Comparison of ENCODE assay signal across 9 mouse cellular contexts in the genomic region with DNA sequence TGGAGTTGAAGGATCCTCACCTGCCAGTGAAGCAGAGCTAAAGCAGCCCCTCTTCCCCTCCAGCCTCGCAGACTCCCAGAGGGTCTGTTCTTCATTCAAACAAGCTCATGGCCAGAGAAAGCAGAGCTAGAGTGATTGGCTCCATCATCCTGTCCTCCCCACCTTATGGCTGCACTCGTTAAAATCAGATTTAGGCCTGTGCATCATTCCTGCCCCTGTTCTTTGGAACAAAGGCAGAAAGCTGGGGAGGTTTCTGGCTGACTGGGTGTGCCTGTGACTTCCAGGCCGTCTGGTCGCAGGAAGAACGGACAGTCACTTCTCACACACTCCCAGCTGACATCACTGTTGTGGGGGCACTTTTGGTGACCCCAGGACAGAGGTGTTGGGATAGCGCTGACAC. TPM values are rescaled to one million over a fixed set of nuclear protein-coding genes. Genes with fewer than 3 reads are reported as not detected.
DNase-seq lines count a peak whose midpoint lies in the region; ATAC-seq and TF ChIP-seq lines count a peak whose summit lies in the region.
"Had no signal": no experiment of that assay in that cellular context is flagged by ENCODE, and none has a peak within 500 bp of the region (broad histone marks: within the 10 kb centered on the region; RNA-seq: fewer than 3 reads in every experiment).

No protein-coding gene starts in this region.

- peak overlapping the region; percentile 10 for H3K4me3 ChIP-seq in cerebellum, adult 2 months (replicated peaks; ENCODE audit: insufficient read depth, low read depth, low read length)
- H3K4me3 ChIP-seq in bone marrow macrophage, adult 2 months (ENCODE audit: insufficient read depth, low read length) = peak overlapping the region; percentile 81
- H3K4me3 ChIP-seq in hindbrain, embryonic 14.5 days (replicated peaks; ENCODE audit: low read length) = peak overlapping the region; percentile 75
- peak overlapping the region; percentile 56 for H3K4me3 ChIP-seq in midbrain, embryonic 11.5 days (ENCODE audit: low read depth, low read length)

- ATAC-seq in hindbrain, embryonic 14.5 days (ENCODE audit: low FRiP score) = no peak
- ATAC-seq in midbrain, embryonic 11.5 days (ENCODE audit: low FRiP score) = no peak

- no peak overlapping the region for H3K27ac ChIP-seq in cerebellum, adult 2 months (ENCODE audit: insufficient read depth, low read length)
- no peak overlapping the region for H3K27ac ChIP-seq in bone marrow macrophage, adult 2 months (ENCODE audit: insufficient read depth, low read depth, low read length)
- H3K27ac ChIP-seq in hindbrain, embryonic 14.5 days = peak overlapping the region; percentile 99
- H3K27ac ChIP-seq in midbrain, embryonic 11.5 days (ENCODE audit: low read depth, low read length) = no peak overlapping the region

- 87% methylated on average over 6 of the region's 6 CpGs for WGBS in cerebellum, adult 2 months
- WGBS in hindbrain, embryonic 14.5 days = 41% methylated on average over 6 of the region's 6 CpGs
- WGBS in midbrain, embryonic 11.5 days = 63% methylated on average over 6 of the region's 6 CpGs

- H3K4me1 ChIP-seq in cerebellum, adult 2 months (ENCODE audit: control insufficient read depth, insufficient read depth, low read length) = peaks cover 14% of the 10 kb centered on the region
- peaks cover 32% of the 10 kb centered on the region for H3K4me1 ChIP-seq in bone marrow macrophage, adult 2 months (ENCODE audit: control insufficient read depth, insufficient read depth, low read length)
- H3K4me1 ChIP-seq in hindbrain, embryonic 14.5 days (replicated peaks; ENCODE audit: control insufficient read depth, insufficient read depth, low read length) = peaks cover 62% of the 10 kb centered on the region
- H3K4me1 ChIP-seq in midbrain, embryonic 11.5 days (ENCODE audit: control insufficient read depth, insufficient read depth, low read length) = peaks cover 15% of the 10 kb centered on the region

- H3K9me3 ChIP-seq in hindbrain, embryonic 14.5 days (ENCODE audit: control insufficient read depth, low read length) = no peaks in the 10 kb centered on the region
- no peaks in the 10 kb centered on the region for H3K9me3 ChIP-seq in midbrain, embryonic 11.5 days (ENCODE audit: control insufficient read depth, low read length)

- peak overlapping the region; percentile 99 for H3K9ac ChIP-seq in hindbrain, embryonic 14.5 days
- peak overlapping the region; percentile 80 for H3K9ac ChIP-seq in midbrain, embryonic 11.5 days (ENCODE audit: low read length)

- TF ChIP-seq CTCF in cerebellum, adult 2 months (IDR thresholded peaks at IDR 0.05; ENCODE audit: borderline replicate concordance, insufficient read depth, low read depth, low read length) = no peak
- no peak for TF ChIP-seq CTCF in bone marrow macrophage, adult 2 months (IDR thresholded peaks at IDR 0.05; ENCODE audit: low read depth, low read length)

- no peak for TF ChIP-seq POLR2A in cerebellum, adult 2 months (IDR thresholded peaks at IDR 0.05; ENCODE audit: borderline replicate concordance, insufficient read depth, low read length)
- no peak for TF ChIP-seq POLR2A in bone marrow macrophage, adult 2 months (IDR thresholded peaks at IDR 0.05; ENCODE audit: borderline replicate concordance, low read depth, low read length)

- H3K27me3 ChIP-seq in cerebellum, adult 2 months (ENCODE audit: control insufficient read depth, insufficient read depth, low read length) = no peaks in the 10 kb centered on the region
- H3K27me3 ChIP-seq in hindbrain, embryonic 14.5 days (ENCODE audit: control insufficient read depth, insufficient read depth, low read length) = no peaks in the 10 kb centered on the region
- H3K27me3 ChIP-seq in midbrain, embryonic 11.5 days (ENCODE audit: control insufficient read depth, insufficient read depth, low read length) = peaks cover 27% of the 10 kb centered on the region
- H3K27me3 ChIP-seq: Patski had no signal

- DNase-seq in cerebellum, adult 2 months = no peak
- DNase-seq in cerebellum, postnatal 36 days = no peak
- DNase-seq in hindbrain, embryonic 14.5 days (ENCODE audit: low spot score) = no peak
- peak; percentile 85 for DNase-seq in midbrain, embryonic 11.5 days (ENCODE audit: low spot score, missing footprints)
- no peak for DNase-seq in frontal cortex, postnatal 14 days (ENCODE audit: low spot score in 2 of 2)
- no peak for DNase-seq in urinary bladder, postnatal 14 days (ENCODE audit: low spot score)
- no peak for DNase-seq in frontal cortex, adult 2 months (ENCODE audit: extremely low spot score in 1 of 2, low spot score in 1 of 2)

- H3K4me2 ChIP-seq in hindbrain, embryonic 14.5 days (replicated peaks) = peak overlapping the region; percentile 86
- H3K4me2 ChIP-seq in midbrain, embryonic 11.5 days = peak overlapping the region; percentile 98

- peaks cover 45% of the 10 kb centered on the region for H3K36me3 ChIP-seq in hindbrain, embryonic 14.5 days (replicated peaks; ENCODE audit: control insufficient read depth, insufficient read depth)
- H3K36me3 ChIP-seq in midbrain, embryonic 11.5 days (ENCODE audit: control insufficient read depth, insufficient read depth, low read length) = no peaks in the 10 kb centered on the region; the same call in 1 of the 2 replicates

RNA-seq across cellular contexts. Expression of gene Fam20c, which starts 2.8 kb away (rescaled TPM):
- 31.1 and 32.9 TPM in 2 replicates for polyA plus RNA-seq in cerebellum, adult 2 months (2012; rRNA removed)
- polyA plus RNA-seq in bone marrow macrophage, adult 2 months (2012; ENCODE audit: insufficient read depth, insufficient read length, missing spikeins) = 33.1 and 36.5 TPM in 2 replicates
- 63.5 and 72.0 TPM in 2 replicates for polyA plus RNA-seq in hindbrain, embryonic 14.5 days (2014; fragmentation: Nextera tagmentation; extraction: Ambion mirVana)
- 14.6 and 16.3 TPM in 2 replicates for polyA plus RNA-seq in midbrain, embryonic 11.5 days (2014; fragmentation: Nextera tagmentation; extraction: Ambion mirVana)
- 64.3 and 66.9 TPM in 2 replicates for polyA plus RNA-seq in frontal cortex, adult 2 months (2012; rRNA removed)

Comparison
In these comparisons a context has a peak if more than half of its experiments do, and no peak if none do; other contexts are left out.
1. H3K4me3 ChIP-seq: peak in every context shown above with its lines; median percentile 81 in bone marrow macrophage, adult 2 months; 75 in hindbrain, embryonic 14.5 days; 56 in midbrain, embryonic 11.5 days; 10 in cerebellum, adult 2 months.